Mouse (Mus musculus): ENCODE measurements around the gene Tas2r113.

DNA sequence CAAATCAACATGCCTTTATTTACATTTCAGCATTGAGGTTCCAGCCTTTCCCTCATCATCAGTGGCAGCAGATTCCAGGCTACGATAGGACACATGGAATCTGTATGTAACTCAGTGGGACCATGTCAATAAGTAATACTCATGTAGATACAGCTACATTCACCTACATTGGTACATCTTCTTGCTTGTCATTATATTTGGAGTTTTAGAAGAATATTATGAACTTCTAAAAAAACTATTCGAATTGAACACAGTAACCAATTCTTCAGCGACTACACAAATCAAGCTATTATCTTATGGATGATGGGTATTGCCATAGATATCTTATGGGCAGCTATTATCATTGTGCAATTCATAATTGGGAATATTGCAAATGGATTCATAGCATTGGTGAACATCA is 16.5 kb downstream of the Tas2r113 start, which contains the start of gene Tas2r125:
- TF ChIP-seq GATA1 (IDR thresholded peaks at IDR 0.05; ENCODE audit: borderline replicate concordance, low read length) (no peak), POLR2AphosphoS5 (IDR thresholded peaks at IDR 0.05; ENCODE audit: insufficient replicate concordance, low read depth, low read length) (no peak)
